Mouse (Mus musculus) layer of hippocampus, adult 9-10 months (tissue): Measurements from ENCODE around the gene Chac2.
"Not testable (repeated sequence)": the region's sequence is repeated elsewhere in the genome, so short reads cannot be mapped to it uniquely, and the experiment has no call there.

Experiments used
- DNase-seq: peaks from one replicate; pipeline ENCODE4 v3.0.0; 2022; ENCODE audit warnings: low spot score

The Chac2 gene

DNA sequence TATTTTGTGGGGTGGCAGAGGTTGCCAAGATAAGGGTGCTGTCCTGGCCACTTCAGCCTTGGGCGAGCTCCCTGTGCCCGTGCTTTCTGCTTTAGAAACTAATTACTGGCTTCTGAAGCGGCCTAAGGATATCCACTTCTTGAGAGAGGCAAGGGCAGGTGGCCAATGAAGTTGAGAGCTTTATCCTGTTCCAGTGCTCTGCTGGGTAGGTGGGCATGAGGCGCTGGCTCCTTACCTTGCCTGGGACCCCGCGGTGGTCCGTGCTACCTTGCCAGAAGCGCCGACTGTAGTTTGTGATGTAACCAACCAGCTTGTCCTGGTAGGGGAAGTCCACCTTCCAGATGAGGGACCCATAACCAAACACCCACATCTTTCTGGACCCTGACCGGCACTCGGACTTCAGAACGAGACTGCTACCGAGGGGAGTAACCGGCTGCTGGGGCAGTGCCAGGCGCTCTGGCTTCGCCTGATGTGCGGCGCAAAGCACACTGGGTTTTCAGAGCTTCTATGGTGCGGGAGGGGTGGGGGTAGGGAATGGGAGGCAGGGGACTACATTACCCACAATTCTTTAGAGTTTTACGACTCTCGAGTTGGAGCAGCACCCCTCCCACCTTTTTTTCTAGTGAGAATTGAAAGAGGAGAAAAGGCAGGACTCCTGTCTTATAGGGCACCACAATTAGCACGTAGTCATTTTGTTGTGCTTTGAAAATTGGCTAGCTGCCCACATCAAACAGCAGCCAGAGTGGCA is at the start of gene Chac2:
TSS of gene Chac2 (minus strand) at position 474 of the 748 bp plus-strand sequence.
- peak; percentile 59 for DNase-seq

- DNase-seq = no peak
These were observed 48.8 kb upstream of the Chac2 start for GRCm38 (mm10) chr11:31034958-31035357.

- DNase-seq = not testable (repeated sequence)
These were observed 31.3 kb upstream of the Chac2 start for GRCm38 (mm10) chr11:31017466-31017865.

GRCm38 (mm10) chr11:31009668-31010067 is 23.5 kb upstream of the Chac2 start:
- DNase-seq = not testable (repeated sequence)

DNA sequence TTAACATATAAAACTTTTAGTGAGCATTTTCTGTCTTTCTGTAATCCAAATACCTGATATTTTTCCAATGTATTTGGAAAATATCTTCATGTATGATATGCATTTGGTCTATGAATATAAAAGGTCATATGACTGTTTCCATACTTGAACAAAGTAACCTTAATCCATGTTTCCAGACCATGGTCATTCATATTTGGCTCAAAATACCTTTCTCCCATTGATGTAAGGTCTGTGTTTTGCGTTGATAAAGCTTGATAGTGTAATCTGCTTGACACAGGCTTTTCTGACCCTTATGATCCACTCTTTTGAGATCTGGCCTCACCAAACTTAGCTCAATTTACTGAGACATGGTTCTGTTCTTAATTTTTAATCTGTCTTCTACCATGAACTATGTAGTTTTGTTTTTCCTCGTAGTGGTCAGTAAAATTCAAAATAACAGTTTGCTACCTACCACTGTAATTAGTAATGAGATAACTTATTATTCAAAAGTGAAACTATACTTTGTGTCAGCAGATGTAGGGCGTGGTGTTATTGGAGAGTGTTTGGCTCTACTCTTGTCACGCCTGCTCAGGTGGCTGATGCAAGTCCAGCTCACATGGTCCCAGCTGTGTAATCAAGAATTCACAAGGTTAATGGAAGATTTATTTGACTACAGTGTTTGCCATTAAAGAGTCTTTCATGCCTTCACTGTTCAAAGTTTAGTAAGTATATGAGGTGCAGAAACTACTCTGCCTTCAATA is 15.2 kb upstream of the Chac2 start:
- DNase-seq = no peak

GRCm38 (mm10) chr11:31000028-31000427 is 13.9 kb upstream of the Chac2 start:
- DNase-seq = no peak

DNA sequence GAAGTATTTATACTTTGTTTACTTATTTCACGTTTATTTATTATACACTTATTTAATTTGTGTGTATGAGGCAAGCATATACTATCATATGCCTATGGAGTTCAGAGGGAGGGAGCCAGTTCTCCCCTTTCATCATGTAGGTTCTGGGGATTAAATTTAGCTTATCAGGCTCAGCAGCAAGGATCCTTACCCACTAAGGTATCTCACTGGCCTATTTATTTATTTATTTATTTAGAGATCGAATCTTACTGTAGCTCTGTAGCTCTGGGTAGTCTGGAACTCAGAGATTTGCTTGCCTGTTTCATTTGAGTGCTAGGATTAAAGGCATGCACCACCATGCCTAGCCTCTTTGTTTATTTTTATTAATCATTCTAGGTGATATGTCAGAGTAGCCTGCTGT is 12.6 kb upstream of the Chac2 start:
- DNase-seq = no peak

DNA sequence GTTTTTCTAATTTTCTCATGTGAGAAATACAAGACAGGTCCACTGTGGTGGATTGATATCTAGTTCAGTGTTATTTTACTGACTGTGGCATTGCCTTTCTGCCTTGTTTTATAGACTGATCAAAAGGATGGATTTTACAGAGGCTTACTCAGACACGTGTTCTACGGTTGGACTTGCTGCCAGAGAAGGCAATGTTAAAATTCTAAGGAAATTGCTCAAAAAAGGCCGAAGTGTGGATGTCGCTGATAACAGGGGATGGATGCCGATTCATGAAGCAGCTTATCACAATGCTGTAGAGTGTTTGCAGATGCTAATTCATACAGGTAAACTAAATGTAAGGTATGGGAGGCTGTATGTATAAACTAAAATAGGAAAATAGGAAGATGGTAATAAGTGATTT is 12.0 kb upstream of the Chac2 start:
- no peak for DNase-seq

- DNase-seq = no peak
These were observed 10.5 kb upstream of the Chac2 start for GRCm38 (mm10) chr11:30996670-30997069.

DNA sequence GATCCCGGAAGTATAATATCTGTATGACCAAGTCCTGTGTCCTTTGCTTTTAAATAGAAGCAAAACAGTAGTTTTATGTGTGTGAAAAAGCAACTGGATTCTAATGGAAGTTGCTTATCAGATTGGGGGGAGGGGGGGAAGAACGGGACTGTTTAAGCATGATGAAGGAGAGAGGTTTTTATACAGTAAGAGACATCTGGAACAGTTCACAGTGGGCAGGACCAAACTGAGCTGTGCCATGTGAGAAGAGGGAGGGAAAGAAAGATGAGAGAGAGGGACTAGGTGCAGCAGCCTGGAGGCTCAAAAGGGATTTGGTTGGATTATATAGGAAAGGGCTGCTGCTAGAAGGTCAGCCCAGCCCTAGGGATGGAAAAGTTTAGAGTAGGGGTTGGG is 471 bp upstream of the Chac2 start:
- DNase-seq = no peak

DNA sequence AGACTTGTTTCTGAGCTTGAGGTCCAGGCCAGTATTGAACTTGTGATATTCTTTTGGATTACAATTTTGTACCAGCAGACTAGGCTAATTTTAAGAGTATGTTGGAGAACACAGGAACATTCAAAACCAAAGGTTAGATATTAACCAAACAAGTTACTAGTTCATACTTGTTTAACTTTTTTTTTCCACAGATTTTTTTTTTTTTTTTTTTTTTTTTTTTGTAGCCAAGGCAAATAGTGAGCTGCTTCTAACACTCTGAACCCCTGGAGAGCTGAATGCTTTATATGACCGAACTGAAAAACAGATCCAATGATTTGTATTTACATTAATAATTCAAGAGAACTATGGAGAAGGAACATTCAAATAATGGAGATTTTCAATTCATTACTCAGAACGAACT is 913 bp downstream of the Chac2 start:
- no peak for DNase-seq

GRCm38 (mm10) chr11:30954279-30954725 is 31.8 kb downstream of the Chac2 start, which contains the start of gene Erlec1:
Gene Erlec1, minus strand, starts transcription at chr11:30954335.
- peak; percentile 69 for DNase-seq

GRCm38 (mm10) chr11:30953469-30954154 is 32.5 kb downstream of the Chac2 start:
- DNase-seq = no peak

DNA sequence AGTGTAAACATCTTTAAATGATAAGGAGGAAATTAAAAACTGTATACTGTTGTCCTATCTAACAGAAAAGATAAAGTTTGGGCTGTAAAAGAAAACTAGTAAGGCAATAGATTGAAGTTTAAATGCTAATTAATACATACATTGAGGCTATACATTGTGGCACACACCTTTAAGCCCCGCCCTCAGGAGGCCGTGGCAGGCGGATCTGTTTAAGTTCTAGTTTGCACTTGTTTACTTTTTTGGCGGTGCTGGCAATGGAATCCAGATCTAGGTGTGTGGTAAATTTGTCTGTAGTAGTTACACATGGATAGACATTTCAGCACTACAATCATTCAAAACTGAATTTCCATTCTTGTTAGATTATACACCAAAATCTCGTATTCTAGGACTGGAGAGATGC is 33.3 kb downstream of the Chac2 start:
- DNase-seq = no peak

DNA sequence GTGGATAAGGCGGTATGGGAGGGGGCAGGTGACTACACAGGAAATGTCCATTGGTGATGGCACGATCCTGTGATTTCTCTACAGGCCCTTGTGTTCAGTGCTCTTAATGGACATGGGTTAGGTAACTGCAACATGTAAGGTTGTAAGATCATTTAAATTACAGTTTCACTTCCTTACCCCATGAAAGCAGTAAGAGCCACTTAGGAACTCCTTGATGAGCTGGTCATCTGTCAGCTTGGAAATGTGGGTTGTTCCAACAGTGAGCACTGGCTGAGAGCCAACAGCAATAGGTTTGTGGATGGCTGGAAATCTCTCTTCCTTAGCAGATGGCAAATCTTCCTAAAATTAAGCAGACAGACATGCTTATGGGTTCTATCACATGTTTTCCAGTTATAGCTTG is 42.6 kb downstream of the Chac2 start:
- no peak for DNase-seq

DNA sequence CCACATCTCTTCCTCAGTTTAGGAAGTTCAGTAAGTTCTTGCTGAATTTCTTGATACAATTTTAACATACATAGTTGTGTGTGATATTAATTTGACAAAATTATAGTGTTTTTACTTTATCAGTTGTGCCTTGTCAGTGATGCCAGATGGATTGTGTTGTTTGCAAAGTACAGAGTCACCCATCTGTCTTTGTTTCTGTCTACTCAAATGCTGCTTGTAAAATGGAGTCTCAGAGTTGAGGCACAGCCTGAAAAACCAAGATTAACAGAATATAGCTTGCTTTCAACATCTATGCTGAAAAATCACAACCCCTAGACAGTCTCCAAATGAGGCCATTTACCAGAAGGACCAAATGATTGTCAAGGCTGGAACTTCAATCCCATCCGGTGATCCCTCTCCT is 57.7 kb downstream of the Chac2 start:
- peak; percentile 24 for DNase-seq

- no peak for DNase-seq
These were observed 58.1 kb downstream of the Chac2 start for GRCm38 (mm10) chr11:30928079-30928478.
